11 mouse cellular contexts compared by ENCODE assay signal in genomic region chr9:64233656-64234055, GRCm38 (mm10). TPM values are rescaled to one million over a fixed set of nuclear protein-coding genes. Genes with fewer than 3 reads are reported as not detected.
A peak's percentile ranks its signal among the peaks of the same experiment; 100 is the strongest.
DNase-seq lines count a peak whose midpoint lies in the region; ATAC-seq and TF ChIP-seq lines count a peak whose summit lies in the region.
"Had no signal": no experiment of that assay in that cellular context is flagged by ENCODE, and none has a peak within 500 bp of the region (broad histone marks: within the 10 kb centered on the region; RNA-seq: fewer than 3 reads in every experiment).

No protein-coding gene starts in this region.

- 36% methylated on average over 5 of the region's 5 CpGs for WGBS in kidney, embryonic 14.5 days
- 46% methylated on average over 5 of the region's 5 CpGs for WGBS in embryonic facial prominence, embryonic 10.5 days
- 71% methylated on average over 5 of the region's 5 CpGs for WGBS in cerebellum, adult 2 months

- H3K36me3 ChIP-seq in kidney, embryonic 14.5 days (ENCODE audit: control insufficient read depth, insufficient read depth, low read length): no peaks in the 10 kb centered on the region
- peaks cover 15% of the 10 kb centered on the region for H3K36me3 ChIP-seq in embryonic facial prominence, embryonic 10.5 days (replicated peaks)

- intact Hi-C loops in left cerebral cortex, postnatal 10 days (cut with DNase I): no loop called here

- H3K4me1 ChIP-seq in kidney, embryonic 14.5 days (ENCODE audit: control insufficient read depth, insufficient read depth, low read length): peaks cover 42% of the 10 kb centered on the region
- H3K4me1 ChIP-seq in embryonic facial prominence, embryonic 10.5 days: peaks cover 61% of the 10 kb centered on the region
- H3K4me1 ChIP-seq in cerebellum, adult 2 months (ENCODE audit: control insufficient read depth, insufficient read depth, low read length): 0 out of 2 replicates have a peak, but pooled peaks cover 6% of the 10 kb centered on the region

- TF ChIP-seq POLR2A in cerebellum, adult 2 months (IDR thresholded peaks at IDR 0.05; ENCODE audit: borderline replicate concordance, insufficient read depth, low read length): no peak

- TF ChIP-seq CTCF in cerebellum, adult 2 months (IDR thresholded peaks at IDR 0.05; ENCODE audit: borderline replicate concordance, insufficient read depth, low read depth, low read length): no peak

- H3K9ac ChIP-seq in kidney, embryonic 14.5 days (ENCODE audit: low read depth, low read length): no peak overlapping the region
- H3K9ac ChIP-seq: liver, postnatal 0 days had no signal

- H3K4me3 ChIP-seq in kidney, embryonic 14.5 days (ENCODE audit: low read length): no peak overlapping the region
- H3K4me3 ChIP-seq in embryonic facial prominence, embryonic 10.5 days: no peak overlapping the region
- no peak overlapping the region for H3K4me3 ChIP-seq in cerebellum, adult 2 months (replicated peaks; ENCODE audit: insufficient read depth, low read depth, low read length)

- peak overlapping the region; percentile 72; the same call in 1 of the 2 replicates for H3K27ac ChIP-seq in kidney, embryonic 14.5 days (ENCODE audit: low read depth, low read length)
- peak overlapping the region; percentile 49 for H3K27ac ChIP-seq in embryonic facial prominence, embryonic 10.5 days (replicated peaks)
- H3K27ac ChIP-seq in cerebellum, adult 2 months (ENCODE audit: insufficient read depth, low read length): no peak overlapping the region

- H3K9me3 ChIP-seq in kidney, embryonic 14.5 days (ENCODE audit: control insufficient read depth, low read length): no peaks in the 10 kb centered on the region
- H3K9me3 ChIP-seq in embryonic facial prominence, embryonic 10.5 days: no peaks in the 10 kb centered on the region

- no peaks in the 10 kb centered on the region for H3K27me3 ChIP-seq in kidney, embryonic 14.5 days (ENCODE audit: control insufficient read depth, insufficient read depth, low read length)
- H3K27me3 ChIP-seq in embryonic facial prominence, embryonic 10.5 days (replicated peaks; ENCODE audit: low read depth, poor library complexity, severe bottlenecking): no peaks in the 10 kb centered on the region
- H3K27me3 ChIP-seq in cerebellum, adult 2 months (ENCODE audit: control insufficient read depth, insufficient read depth, low read length): no peaks in the 10 kb centered on the region

- H3K4me2 ChIP-seq in kidney, embryonic 14.5 days (replicated peaks; ENCODE audit: low read depth, low read length): no peak overlapping the region

- DNase-seq in kidney, postnatal 36 days: no peak
- peak; percentile 42 for DNase-seq in embryonic facial prominence, embryonic 10.5 days (ENCODE audit: low spot score)
- DNase-seq in heart, postnatal 4 days: peak; percentile 18
- peak; percentile 34 to 54 for DNase-seq in lung, postnatal 4 days
- DNase-seq in cerebellum, adult 2 months: no peak
- no peak for DNase-seq in left cerebral cortex, adult 8-10 months (ENCODE audit: low spot score in 2 of 2)
- DNase-seq in left cerebral cortex, postnatal 10 days (ENCODE audit: extremely low spot score in 1 of 2, low spot score in 2 of 2): no peak
- DNase-seq: adrenal gland, adult 2 months; cerebellum, adult 9-10 months; liver, postnatal 0 days had no signal

- ATAC-seq in kidney, embryonic 14.5 days (ENCODE audit: low FRiP score, low TSS enrichment): peak; percentile 66; the same call in 1 of the 2 replicates
- ATAC-seq: liver, postnatal 0 days had no signal

RNA-seq across cellular contexts. Expression of gene Uchl4, which starts 1.3 kb away (rescaled TPM):
- 2.9 and 3.3 TPM in 2 replicates for polyA plus RNA-seq in kidney, embryonic 14.5 days (2014; fragmentation: Nextera tagmentation; extraction: Ambion mirVana)
- polyA plus RNA-seq in embryonic facial prominence, embryonic 10.5 days (2016; fragmentation: Nextera tagmentation; extraction: Ambion mirVana): 3.9 and 4.4 TPM in 2 replicates
- 1 to 10 TPM; 1.7 to 2.4 TPM for total RNA-seq in heart, postnatal 4 days (2021)
- 0.11 and 0.13 TPM in 2 replicates for polyA plus RNA-seq in cerebellum, adult 2 months (2012; rRNA removed)
- total RNA-seq in left cerebral cortex, adult 8-10 months (2022): 1 to 10 TPM; 1.9 to 2.9 (median 2.5) TPM
- total RNA-seq in left cerebral cortex, postnatal 10 days (2021): 1 to 10 TPM; 4.0 to 4.3 TPM
- polyA plus RNA-seq: adrenal gland, adult 2 months had no signal

RNA-seq across cellular contexts. Expression of gene Map2k1, which starts 19.8 kb away (rescaled TPM):
- 56.9 and 72.3 TPM in 2 replicates for polyA plus RNA-seq in kidney, embryonic 14.5 days (2014; fragmentation: Nextera tagmentation; extraction: Ambion mirVana)
- polyA plus RNA-seq in embryonic facial prominence, embryonic 10.5 days (2016; fragmentation: Nextera tagmentation; extraction: Ambion mirVana): 82.6 and 89.3 TPM in 2 replicates
- 10 to 100 TPM; 65.1 to 65.5 TPM for total RNA-seq in heart, postnatal 4 days (2021)
- 109 and 119 TPM in 2 replicates for polyA plus RNA-seq in cerebellum, adult 2 months (2012; rRNA removed)
- 100 to 1,000 TPM; 274 to 294 (median 288) TPM for total RNA-seq in left cerebral cortex, adult 8-10 months (2022)
- total RNA-seq in left cerebral cortex, postnatal 10 days (2021): 100 to 1,000 TPM; 155 to 165 TPM

RNA-seq across cellular contexts. Expression of gene Tipin, which starts 47.7 kb away (rescaled TPM):
- 279 and 325 TPM in 2 replicates for polyA plus RNA-seq in kidney, embryonic 14.5 days (2014; fragmentation: Nextera tagmentation; extraction: Ambion mirVana)
- 269 and 272 TPM in 2 replicates for polyA plus RNA-seq in embryonic facial prominence, embryonic 10.5 days (2016; fragmentation: Nextera tagmentation; extraction: Ambion mirVana)
- total RNA-seq in heart, postnatal 4 days (2021): 10 to 100 TPM; 43.5 to 56.8 TPM
- polyA plus RNA-seq in cerebellum, adult 2 months (2012; rRNA removed): 40.8 and 44.6 TPM in 2 replicates
- total RNA-seq in left cerebral cortex, adult 8-10 months (2022): 10 to 100 TPM; 19.5 to 24.7 (median 21.5) TPM
- 10 to 100 TPM; 18.0 to 19.4 TPM for total RNA-seq in left cerebral cortex, postnatal 10 days (2021)

RNA-seq across cellular contexts. Expression of gene Snapc5, which starts 54.6 kb away (rescaled TPM):
- 25.7 and 37.9 TPM in 2 replicates for polyA plus RNA-seq in kidney, embryonic 14.5 days (2014; fragmentation: Nextera tagmentation; extraction: Ambion mirVana)
- 29.0 and 31.8 TPM in 2 replicates for polyA plus RNA-seq in embryonic facial prominence, embryonic 10.5 days (2016; fragmentation: Nextera tagmentation; extraction: Ambion mirVana)
- 10 to 100 TPM; 16.5 to 19.3 TPM for total RNA-seq in heart, postnatal 4 days (2021)
- 32.3 and 33.6 TPM in 2 replicates for polyA plus RNA-seq in cerebellum, adult 2 months (2012; rRNA removed)
- total RNA-seq in left cerebral cortex, adult 8-10 months (2022): 10 to 100 TPM; 18.7 to 25.0 (median 23.0) TPM
- total RNA-seq in left cerebral cortex, postnatal 10 days (2021): 10 to 100 TPM; 19.3 to 19.9 TPM

Comparison
In these comparisons a context has a peak if more than half of its experiments do, and no peak if none do; other contexts are left out.
1. DNase-seq: peak in embryonic facial prominence, embryonic 10.5 days (single experiment), heart, postnatal 4 days (single experiment) and lung, postnatal 4 days (2 of 2); none in kidney, postnatal 36 days (0 of 2), cerebellum, adult 2 months (0 of 2), left cerebral cortex, adult 8-10 months (0 of 2) and left cerebral cortex, postnatal 10 days (0 of 2).